Mouse (Mus musculus) megakaryocyte, embryonic 14.5 days (primary cell): Measurements from ENCODE around the gene Olfr90.

Source experiments
- FLI1 ChIP-seq: IDR thresholded peaks from 2 replicates; pipeline ENCODE4 v1.6.1; 2012; ENCODE audit warnings: low read length, inconsistent platforms, mixed read lengths
- GATA1 ChIP-seq: IDR thresholded peaks from 3 replicates; pipeline ENCODE4 v1.6.1; 2012; ENCODE audit warnings: mixed read lengths, low read length, inconsistent platforms, borderline replicate concordance

- TF ChIP-seq GATA1 (no peak), FLI1 (no peak)
Observed at GRCm38 (mm10) chr17:37078990-37079389, 9.3 kb downstream of the Olfr90 start.
